Mouse (Mus musculus) thymus, postnatal 0 days (tissue): ENCODE measurements around the gene Gpr21. TPM values are rescaled to one million over a fixed set of nuclear protein-coding genes. Genes with fewer than 3 reads are reported as not detected.
"Not testable (repeated sequence)": the region's sequence is repeated elsewhere in the genome, so short reads cannot be mapped to it uniquely, and the experiment has no call there.

Experiments used
- DNase-seq: peaks from one replicate; pipeline ENCODE4 v3.0.0-alpha.2; 2015; ENCODE audit warnings: low spot score
- polyA plus RNA-seq: library from polyadenylated mRNA; unstranded; fragments of >200 nt; fragmentation: Nextera tagmentation; extraction: Ambion mirVana; gene quantifications from 2 replicates; pipeline ENCODE4 v1.2.1, GENCODE M21; 2015

Gpr21 gene
- 0.19 and 0.29 TPM in 2 replicates for polyA plus RNA-seq

GRCm38 (mm10) chr2:37516030-37516710 lies at the start of gene Gpr21:
Gene Gpr21 (plus strand): TSS chr2:37516332.
- DNase-seq = no peak

GRCm38 (mm10) chr2:37479559-37479958 lies 36.6 kb upstream of the Gpr21 start:
- no peak for DNase-seq

GRCm38 (mm10) chr2:37480039-37480438 lies 36.1 kb upstream of the Gpr21 start:
- no peak for DNase-seq

GRCm38 (mm10) chr2:37484165-37484564 lies 32.0 kb upstream of the Gpr21 start:
- DNase-seq = no peak

GRCm38 (mm10) chr2:37485370-37485769 lies 30.8 kb upstream of the Gpr21 start:
- DNase-seq = peak; percentile 65

- DNase-seq = no peak
Measured at GRCm38 (mm10) chr2:37486408-37486807, 29.7 kb upstream of the Gpr21 start.

GRCm38 (mm10) chr2:37488956-37489355 lies 27.2 kb upstream of the Gpr21 start:
- DNase-seq = no peak

GRCm38 (mm10) chr2:37497321-37497720 lies 18.8 kb upstream of the Gpr21 start:
- no peak for DNase-seq

GRCm38 (mm10) chr2:37505856-37506255 lies 10.3 kb upstream of the Gpr21 start:
- DNase-seq = not testable (repeated sequence)

GRCm38 (mm10) chr2:37511134-37511901 lies 4.8 kb upstream of the Gpr21 start:
- no peak for DNase-seq

- DNase-seq = no peak
Measured at GRCm38 (mm10) chr2:37516922-37517462, 860 bp downstream of the Gpr21 start.

GRCm38 (mm10) chr2:37518561-37519285 lies 2.6 kb downstream of the Gpr21 start:
- DNase-seq = no peak

GRCm38 (mm10) chr2:37519286-37519640 lies 3.1 kb downstream of the Gpr21 start:
- no peak for DNase-seq

GRCm38 (mm10) chr2:37527587-37527986 lies 11.5 kb downstream of the Gpr21 start:
- DNase-seq = no peak

GRCm38 (mm10) chr2:37529397-37529796 lies 13.3 kb downstream of the Gpr21 start:
- no peak for DNase-seq

GRCm38 (mm10) chr2:37530766-37531165 lies 14.6 kb downstream of the Gpr21 start:
- no peak for DNase-seq

GRCm38 (mm10) chr2:37531639-37532038 lies 15.5 kb downstream of the Gpr21 start:
- no peak for DNase-seq

GRCm38 (mm10) chr2:37549346-37550012 lies 33.3 kb downstream of the Gpr21 start:
- no peak for DNase-seq

GRCm38 (mm10) chr2:37556366-37556765 lies 40.2 kb downstream of the Gpr21 start:
- no peak for DNase-seq

GRCm38 (mm10) chr2:37565579-37565978 lies 49.4 kb downstream of the Gpr21 start:
- peak; percentile 40 for DNase-seq

- DNase-seq = no peak
Measured at GRCm38 (mm10) chr2:37566035-37566434, 49.9 kb downstream of the Gpr21 start.
